ENCODE assay signal across 9 mouse cellular contexts in the genomic region with DNA sequence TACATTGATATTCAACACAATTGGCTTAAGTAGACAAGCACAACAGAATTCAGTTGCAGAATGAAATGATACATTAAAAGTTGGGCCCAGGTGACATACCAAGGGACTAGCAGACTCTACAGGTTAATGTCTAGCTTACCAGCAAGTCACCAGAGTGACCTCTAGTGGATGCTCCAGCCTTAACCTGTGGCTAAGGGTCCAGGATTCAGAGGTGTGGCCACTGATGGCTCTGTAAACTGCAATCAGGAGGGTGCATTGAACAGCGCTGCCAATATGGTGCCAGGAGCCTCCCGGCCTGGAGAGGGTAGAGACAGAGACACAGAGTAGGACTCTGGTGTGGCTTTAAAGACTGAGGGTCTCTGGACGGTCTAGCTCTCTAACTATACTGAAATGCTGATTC. TPM values are rescaled to one million over a fixed set of nuclear protein-coding genes. Genes with fewer than 3 reads are reported as not detected.
DNase-seq lines count a peak whose midpoint lies in the region; ATAC-seq lines count a peak whose summit lies in the region.
"Had no signal": no experiment of that assay in that cellular context is flagged by ENCODE, and none has a peak within 500 bp of the region (broad histone marks: within the 10 kb centered on the region; RNA-seq: fewer than 3 reads in every experiment).

No protein-coding gene starts in this region.

- no peak overlapping the region for H3K4me2 ChIP-seq in kidney, embryonic 15.5 days
- H3K4me2 ChIP-seq: limb, embryonic 13.5 days had no signal

- no peaks in the 10 kb centered on the region for H3K36me3 ChIP-seq in kidney, embryonic 15.5 days
- no peaks in the 10 kb centered on the region for H3K36me3 ChIP-seq in hindbrain, embryonic 10.5 days
- H3K36me3 ChIP-seq: limb, embryonic 13.5 days had no signal

- H3K27ac ChIP-seq in kidney, embryonic 15.5 days, result no peak overlapping the region
- no peak overlapping the region for H3K27ac ChIP-seq in hindbrain, embryonic 10.5 days
- H3K27ac ChIP-seq: limb, embryonic 13.5 days had no signal

- no peak for ATAC-seq in kidney, embryonic 15.5 days (replicated peaks; ENCODE audit: low FRiP score)
- 0 out of 2 replicates have a peak, but pooled peaks have one; percentile 57 for ATAC-seq in erythroid progenitor cell, adult 5-6 weeks (replicated peaks; ENCODE audit: low FRiP score, poor library complexity, severe bottlenecking)

- H3K9ac ChIP-seq in kidney, embryonic 15.5 days, result no peak overlapping the region
- H3K9ac ChIP-seq: limb, embryonic 13.5 days had no signal

- no peaks in the 10 kb centered on the region for H3K27me3 ChIP-seq in kidney, embryonic 15.5 days
- no peaks in the 10 kb centered on the region for H3K27me3 ChIP-seq in hindbrain, embryonic 10.5 days (ENCODE audit: insufficient read depth, poor library complexity, severe bottlenecking)
- H3K27me3 ChIP-seq: limb, embryonic 13.5 days had no signal

- no peak overlapping the region for H3K4me3 ChIP-seq in kidney, embryonic 15.5 days (replicated peaks)
- H3K4me3 ChIP-seq in hindbrain, embryonic 10.5 days, result no peak overlapping the region
- H3K4me3 ChIP-seq: limb, embryonic 13.5 days had no signal

- no peaks in the 10 kb centered on the region for H3K4me1 ChIP-seq in kidney, embryonic 15.5 days
- 0 out of 2 replicates have a peak, but pooled peaks cover under 1% of the 10 kb centered on the region for H3K4me1 ChIP-seq in hindbrain, embryonic 10.5 days (replicated peaks)

- WGBS in kidney, embryonic 15.5 days, result 15% methylated on average over 3 of the region's 3 CpGs
- WGBS in hindbrain, embryonic 10.5 days, result 16% methylated on average over 3 of the region's 3 CpGs

- no peaks in the 10 kb centered on the region for H3K9me3 ChIP-seq in kidney, embryonic 15.5 days (replicated peaks)
- H3K9me3 ChIP-seq in hindbrain, embryonic 10.5 days, result no peaks in the 10 kb centered on the region
- H3K9me3 ChIP-seq: limb, embryonic 13.5 days had no signal

- peak; percentile 12 for DNase-seq in kidney, adult 11 months
- DNase-seq in R1 (ENCODE audit: low read depth, low spot score), result peak; percentile 68
- peak; percentile 40 for DNase-seq in lung, postnatal 25 days (ENCODE audit: low spot score)
- DNase-seq in hindbrain, embryonic 10.5 days (ENCODE audit: low spot score), result no peak
- no peak for DNase-seq in adrenal gland, adult 18-20 months (ENCODE audit: low spot score in 2 of 2)
- DNase-seq in neural tube, embryonic 10.5 days (ENCODE audit: extremely low spot score, low spot score), result no peak

RNA-seq across cellular contexts. Expression of a gene that starts 2.0 kb away (rescaled TPM):
- not detected in 2 replicates for polyA plus RNA-seq in kidney, embryonic 15.5 days (2015; fragmentation: Nextera tagmentation; extraction: Ambion mirVana)
- total RNA-seq in erythroid progenitor cell, adult 5-6 weeks (2015; ENCODE audit: low replicate concordance), result not detected in 2 replicates
- not detected in 2 replicates for total RNA-seq in erythroid progenitor cell, adult 5-6 weeks (2017; ENCODE audit: low replicate concordance)
- polyA plus RNA-seq in hindbrain, embryonic 10.5 days (2016; fragmentation: Nextera tagmentation; extraction: Ambion mirVana), result 0.54 and 3.5 TPM in 2 replicates
- total RNA-seq in adrenal gland, adult 18-20 months (2021), result under 1 TPM in 1 of 2 experiments, not detected in 1; 0.30 TPM

RNA-seq across cellular contexts. Expression of a gene that starts 53.1 kb away (rescaled TPM):
- polyA plus RNA-seq in kidney, embryonic 15.5 days (2015; fragmentation: Nextera tagmentation; extraction: Ambion mirVana), result 0.14 TPM in 1 of 2 replicates, not detected in the other
- total RNA-seq in erythroid progenitor cell, adult 5-6 weeks (2015; ENCODE audit: low replicate concordance), result not detected in 2 replicates
- total RNA-seq in erythroid progenitor cell, adult 5-6 weeks (2017; ENCODE audit: low replicate concordance), result not detected in 2 replicates
- 0.07 and 0.21 TPM in 2 replicates for polyA plus RNA-seq in hindbrain, embryonic 10.5 days (2016; fragmentation: Nextera tagmentation; extraction: Ambion mirVana)
- under 1 TPM in 1 of 2 experiments, not detected in 1; 0.10 TPM for total RNA-seq in adrenal gland, adult 18-20 months (2021)
- polyA plus RNA-seq: limb, embryonic 13.5 days had no signal

Comparison
In these comparisons a context has a peak if more than half of its experiments do, and no peak if none do; other contexts are left out.
1. DNase-seq: peak in kidney, adult 11 months (single experiment), R1 (single experiment) and lung, postnatal 25 days (single experiment); none in hindbrain, embryonic 10.5 days (single experiment), adrenal gland, adult 18-20 months (0 of 2) and neural tube, embryonic 10.5 days (single experiment).